Mouse (Mus musculus) cortical plate, adult 2 months (tissue): Measurements from ENCODE around the gene Dnajb7. TPM values are rescaled to one million over a fixed set of nuclear protein-coding genes. Genes with fewer than 3 reads are reported as not detected.
A peak's percentile ranks its signal among the peaks of the same experiment; 100 is the strongest.

Source experiments
- H3K27ac ChIP-seq: fragments of 200-500 bp; 2 replicates; pipeline ENCODE4 v1.5.1; 2012; ENCODE audit warnings: low read length, control low read depth, inconsistent platforms; ENCODE audit not compliant: insufficient read depth
- H3K4me1 ChIP-seq: fragments of 200-500 bp; 2 replicates; pipeline ENCODE4 v1.6.1; 2011; ENCODE audit warnings: low read length; ENCODE audit not compliant: control insufficient read depth, insufficient read depth
- H3K4me3 ChIP-seq: fragments of 200-500 bp; 2 replicates; pipeline ENCODE4 v1.5.1; 2011; ENCODE audit warnings: mild to moderate bottlenecking, low read length, control low read depth; ENCODE audit not compliant: insufficient read depth
- CTCF ChIP-seq: fragments of 200-500 bp; IDR thresholded peaks from 2 replicates; pipeline ENCODE4 v1.5.1; 2011; ENCODE audit warnings: mild to moderate bottlenecking, control low read depth, low read length; ENCODE audit not compliant: insufficient read depth; ENCODE audit errors: extremely low read depth
- POLR2A ChIP-seq: fragments of 200-500 bp; IDR thresholded peaks from 2 replicates; pipeline ENCODE4 v1.6.1; 2011; ENCODE audit warnings: mild to moderate bottlenecking, low read length, control low read depth; ENCODE audit not compliant: insufficient read depth; ENCODE audit errors: extremely low read depth
- polyA plus RNA-seq: library from polyadenylated mRNA; depleted of rRNA; stranded (reverse); fragments of >200 nt; gene quantifications from 2 replicates; pipeline ENCODE4 v1.2.3, GENCODE M21; 2012

Dnajb7 gene
- polyA plus RNA-seq, 1 experiment, result not detected

DNA sequence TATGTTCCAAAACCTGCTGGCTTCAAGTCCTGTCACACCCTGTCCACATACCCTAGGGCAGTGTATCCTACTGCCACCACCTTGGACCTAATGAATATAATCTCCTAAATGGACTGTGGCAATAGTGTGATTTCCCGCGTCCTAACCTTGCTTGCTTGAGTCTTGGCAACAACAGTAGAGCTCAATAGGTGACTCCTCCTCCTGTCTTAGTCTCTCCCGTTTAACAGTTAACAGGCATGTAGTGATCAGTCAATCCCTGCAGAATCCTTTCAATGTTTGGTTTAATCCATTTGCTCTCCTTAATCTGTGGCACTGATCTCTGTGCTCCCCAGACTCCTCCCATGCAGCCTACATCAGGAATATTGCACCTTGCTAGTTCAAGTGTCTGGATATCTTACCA is 3.1 kb downstream of the Dnajb7 start:
- Histone ChIP-seq H3K4me1 (no peaks in the 10 kb centered on the region), H3K4me3 (no peak overlapping the region), H3K27ac (no peak overlapping the region)
- TF ChIP-seq POLR2A (no peak), CTCF (no peak)

GRCm38 (mm10) chr15:81399638-81400315 is 8.3 kb downstream of the Dnajb7 start, which contains the start of the genes St13 and Xpnpep3:
TSS of gene St13 (minus strand) at chr15:81400077.
TSS of gene Xpnpep3 (plus strand) at chr15:81400138.
- H3K27ac ChIP-seq, result peak within 1 kb of the TSS; percentile 98
- H3K4me3 ChIP-seq, result peak within 1 kb of the TSS; percentile 80
- H3K4me1 ChIP-seq, result peaks cover 3% of the 10 kb centered on the region; the same call in 1 of the 2 replicates
- TF ChIP-seq CTCF (no peak), POLR2A (peak; percentile 55; the same call in 1 of the 2 replicates)

GRCm38 (mm10) chr15:81399297-81399637 is 8.8 kb downstream of the Dnajb7 start:
- TF ChIP-seq POLR2A, result no peak
- TF ChIP-seq CTCF, result no peak

DNA sequence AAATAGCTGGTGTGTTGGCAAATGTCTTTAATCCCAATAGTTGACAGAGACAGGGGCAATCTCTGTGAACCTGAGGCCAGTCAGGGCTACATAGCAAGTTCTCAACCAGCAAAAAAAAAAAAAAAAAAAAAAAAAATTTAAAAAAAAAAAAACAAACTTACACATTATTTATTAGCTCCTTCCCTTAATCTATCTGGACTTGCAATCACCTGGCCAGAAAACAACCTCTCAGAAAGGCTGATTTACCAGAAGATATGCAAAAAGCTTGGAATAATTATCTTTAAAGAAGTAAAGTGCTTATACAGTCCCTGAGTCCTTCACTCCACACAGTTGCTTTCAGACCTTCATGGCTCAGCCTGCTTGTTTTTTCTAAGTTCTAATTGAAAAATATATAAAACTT is 9.9 kb downstream of the Dnajb7 start:
- Histone ChIP-seq H3K27ac (no peak overlapping the region), H3K4me3 (peak overlapping the region; percentile 80; the same call in 1 of the 2 replicates), H3K4me1 (peaks cover 3% of the 10 kb centered on the region; the same call in 1 of the 2 replicates)
- TF ChIP-seq POLR2A (no peak), CTCF (no peak)

More at GRCm38 (mm10) chr15:81399297-81399637, 8.8 kb downstream of the Dnajb7 start:
- Histone ChIP-seq H3K27ac (peak overlapping the region; percentile 51), H3K4me3 (peak overlapping the region; percentile 80), H3K4me1 (peaks cover 3% of the 10 kb centered on the region; the same call in 1 of the 2 replicates)

GRCm38 (mm10) chr15:81394211-81394915 is 13.7 kb downstream of the Dnajb7 start:
- Histone ChIP-seq H3K4me3 (no peak overlapping the region), H3K27ac (no peak overlapping the region), H3K4me1 (peaks cover 3% of the 10 kb centered on the region; the same call in 1 of the 2 replicates)
- TF ChIP-seq CTCF (no peak), POLR2A (no peak)

DNA sequence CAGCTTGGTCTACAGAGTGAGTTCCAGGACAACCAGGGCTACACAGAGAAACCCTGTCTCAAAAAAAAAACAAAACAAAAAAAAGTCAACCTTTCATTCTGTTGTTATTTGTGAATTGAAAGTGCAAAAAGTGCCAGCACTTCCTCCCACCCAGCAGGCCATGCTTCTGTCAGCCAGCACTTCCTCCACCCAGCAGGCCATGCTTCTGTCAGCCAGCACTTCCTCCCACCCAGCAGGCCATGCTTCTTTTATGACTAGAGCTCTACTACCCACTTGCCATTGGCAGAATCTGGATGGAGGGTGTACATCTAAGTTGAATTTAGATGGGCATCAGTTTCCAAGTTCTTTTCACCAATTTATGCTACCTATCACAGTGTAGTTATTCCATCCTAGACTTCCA is 15.1 kb downstream of the Dnajb7 start:
- no peak overlapping the region for H3K27ac ChIP-seq
- H3K4me3 ChIP-seq, result no peak overlapping the region
- H3K4me1 ChIP-seq, result peaks cover 1% of the 10 kb centered on the region; the same call in 1 of the 2 replicates
- TF ChIP-seq CTCF, result no peak
- no peak for TF ChIP-seq POLR2A

DNA sequence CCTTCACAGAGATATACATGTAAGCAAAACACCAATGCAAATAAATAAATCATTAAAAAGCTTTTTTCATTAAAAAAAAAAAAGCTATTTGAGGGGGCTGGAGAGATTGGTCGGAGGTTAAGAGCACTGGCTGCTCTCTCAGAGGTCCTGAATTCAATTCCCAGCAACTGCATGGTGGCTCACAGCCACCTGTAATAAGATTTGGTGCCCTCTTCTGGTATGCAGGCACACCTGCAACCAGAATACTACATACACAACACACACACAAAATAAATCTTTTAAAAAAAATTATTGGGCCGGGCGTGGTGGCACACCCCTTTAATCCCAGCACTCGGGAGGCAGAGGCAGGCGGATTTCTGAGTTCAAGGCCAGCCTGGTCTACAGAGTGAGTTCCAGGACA is 21.8 kb downstream of the Dnajb7 start:
- H3K27ac ChIP-seq, result no peak overlapping the region
- 0 out of 2 replicates have a peak, but pooled peaks have one; percentile 3 for TF ChIP-seq CTCF
- TF ChIP-seq POLR2A, result no peak
- no peak overlapping the region for H3K4me3 ChIP-seq
- H3K4me1 ChIP-seq, result no peaks in the 10 kb centered on the region

DNA sequence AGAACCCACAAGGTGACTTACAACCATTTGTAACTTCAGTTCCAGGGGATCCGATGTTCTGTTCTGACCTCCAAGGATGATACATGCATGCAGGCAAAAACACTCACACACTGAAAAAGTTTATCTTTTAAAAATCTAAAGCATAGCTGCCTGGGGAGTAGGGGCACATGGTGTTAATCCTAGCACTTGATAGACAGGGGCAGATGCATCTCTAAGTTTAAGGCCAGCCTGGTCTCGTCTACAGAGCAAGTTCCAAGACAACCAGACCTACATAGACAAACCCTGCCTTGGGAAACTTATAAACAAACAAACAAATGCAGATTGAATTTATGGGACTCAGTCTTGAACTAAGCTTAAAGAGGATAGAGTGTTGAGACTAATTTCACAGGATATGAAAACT is 29.3 kb downstream of the Dnajb7 start:
- no peak overlapping the region for H3K27ac ChIP-seq
- H3K4me3 ChIP-seq, result no peak overlapping the region
- no peak for TF ChIP-seq POLR2A
- TF ChIP-seq CTCF, result no peak
- H3K4me1 ChIP-seq, result no peaks in the 10 kb centered on the region

- TF ChIP-seq POLR2A, result no peak
- no peak for TF ChIP-seq CTCF
- Histone ChIP-seq H3K27ac (no peak overlapping the region), H3K4me3 (no peak overlapping the region), H3K4me1 (no peaks in the 10 kb centered on the region)
Measured at GRCm38 (mm10) chr15:81374621-81375020, 33.5 kb downstream of the Dnajb7 start.

DNA sequence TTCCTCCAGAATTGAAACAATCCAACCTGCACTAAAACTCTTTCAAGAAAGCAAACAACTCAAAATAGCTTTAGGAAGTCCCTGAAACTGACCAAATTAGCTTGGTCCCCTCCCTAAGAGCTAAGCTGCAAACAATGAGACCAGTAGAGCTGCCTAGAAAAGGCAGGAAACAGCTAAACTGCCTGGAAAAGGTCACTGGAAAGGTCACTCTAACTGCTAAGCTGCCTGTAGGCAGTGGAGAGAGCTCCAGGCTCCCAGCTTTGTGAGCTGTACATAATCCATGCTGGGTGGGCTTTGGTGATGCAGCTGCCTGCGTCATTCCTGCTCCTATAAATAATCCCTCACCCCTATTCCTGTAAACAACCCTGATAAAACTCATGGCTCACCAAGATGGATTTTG is 37.7 kb downstream of the Dnajb7 start:
- no peaks in the 10 kb centered on the region for H3K4me1 ChIP-seq
- no peak overlapping the region for H3K27ac ChIP-seq
- TF ChIP-seq CTCF (no peak), POLR2A (no peak)
- H3K4me3 ChIP-seq, result no peak overlapping the region
